Mouse (Mus musculus): ENCODE measurements at regions not wholly inside any gene's neighbourhood (a gene's known extent, or its start where the extent isn't known, plus 50 kb on each side); places are given as distances from the start of the nearest gene placed in this dataset.
"Not testable (repeated sequence)": the region's sequence is repeated elsewhere in the genome, so short reads cannot be mapped to it uniquely, and the experiment has no call there.

DNA sequence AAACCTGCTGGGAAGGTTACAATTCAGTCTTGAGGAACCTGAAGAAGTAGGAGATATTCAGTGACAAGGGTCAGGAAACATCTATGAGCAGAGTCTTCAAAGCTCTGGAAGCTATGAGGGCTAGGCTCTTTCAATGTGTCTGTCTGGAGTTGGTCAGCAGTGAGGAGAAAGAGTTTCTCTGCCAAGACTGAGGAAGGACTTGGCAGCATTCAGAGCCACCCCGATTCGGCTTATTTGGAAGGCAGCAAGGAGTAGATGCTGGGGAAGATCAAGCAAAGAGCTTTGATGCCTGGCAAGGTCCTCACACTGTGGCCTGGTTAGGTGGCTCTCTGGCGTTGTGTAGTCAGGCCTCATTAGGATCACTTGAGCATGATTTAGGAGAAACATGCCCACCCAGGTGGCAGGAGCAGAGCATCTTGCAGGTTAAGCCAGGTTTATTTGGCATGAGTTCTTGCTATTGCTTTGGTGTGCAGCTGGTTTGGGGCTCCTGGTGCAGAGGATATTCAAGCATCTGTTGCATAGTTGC is 145.2 kb upstream of the Ube2e1 start:
- DNase-seq (ENCODE audit: low spot score) (no peak), ATAC-seq (ENCODE audit: low read depth) (no peak)
- Histone ChIP-seq H3K27ac (replicated peaks; ENCODE audit: low read depth, low read length) (no peak overlapping the region), H3K4me3 (ENCODE audit: low read depth, low read length) (no peak overlapping the region), H3K4me2 (ENCODE audit: low read depth, low read length) (no peak overlapping the region), H3K4me1 (ENCODE audit: control insufficient read depth, insufficient read depth, low read length) (no peaks in the 10 kb centered on the region), H3K36me3 (ENCODE audit: control insufficient read depth, insufficient read depth, low read length) (no peaks in the 10 kb centered on the region), H3K9me3 (ENCODE audit: control insufficient read depth, low read length) (no peaks in the 10 kb centered on the region), H3K27me3 (replicated peaks; ENCODE audit: control insufficient read depth, insufficient read depth, low read length) (no peaks in the 10 kb centered on the region), H3K9ac (ENCODE audit: low read depth, low read length) (no peak overlapping the region)
- 77% methylated on average over 3 of the region's 3 CpGs for WGBS

DNA sequence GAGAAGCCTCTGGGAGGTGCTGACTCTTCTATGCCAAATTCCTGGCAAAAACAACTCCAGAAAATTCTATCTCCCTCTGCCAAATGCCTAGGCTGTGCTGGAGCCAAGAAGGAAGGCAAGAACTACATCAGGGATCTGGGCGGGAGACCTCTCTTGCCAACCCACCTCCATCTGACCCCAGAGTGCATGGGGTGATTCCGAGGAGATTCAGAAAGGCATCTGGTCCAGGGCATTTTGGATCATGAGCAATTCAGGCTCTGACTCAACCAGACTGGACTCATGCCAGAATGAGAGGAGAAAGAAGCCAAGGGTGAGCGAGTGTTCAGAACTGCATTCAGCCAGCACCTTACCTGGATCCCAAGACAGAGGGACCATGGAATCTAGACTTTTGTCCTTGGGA is 137.0 kb upstream of the Ube2e1 start:
- DNase-seq (ENCODE audit: low spot score) (peak; percentile 38), ATAC-seq (ENCODE audit: low read depth) (no peak)
- WGBS = 62% methylated on average over 3 of the region's 3 CpGs

DNA sequence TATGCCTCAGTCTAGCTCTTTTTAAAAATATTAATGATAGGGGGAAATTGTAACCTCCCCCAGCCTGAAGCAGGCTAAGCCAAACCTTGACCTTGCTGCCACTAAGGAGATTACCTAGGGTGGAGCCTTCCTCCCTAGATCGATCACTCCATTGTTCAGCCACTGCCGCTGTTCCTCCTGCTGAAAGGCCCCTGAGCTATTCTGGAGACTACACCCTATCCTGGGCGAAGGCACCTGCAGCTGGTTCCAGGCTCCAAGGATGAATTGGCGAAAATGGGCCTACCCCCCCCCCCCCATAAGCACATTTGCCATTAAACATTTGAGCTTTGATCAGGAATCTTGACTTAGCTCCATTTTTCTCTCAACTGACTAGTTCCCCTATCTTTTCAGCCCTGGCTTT is 135.2 kb upstream of the Ube2e1 start:
- not testable (repeated sequence) for H3K9ac ChIP-seq (ENCODE audit: low read depth, low read length); H3K4me1 ChIP-seq (ENCODE audit: control insufficient read depth, insufficient read depth, low read length); H3K9me3 ChIP-seq (ENCODE audit: control insufficient read depth, low read length); H3K36me3 ChIP-seq (ENCODE audit: control insufficient read depth, insufficient read depth, low read length); H3K4me2 ChIP-seq (ENCODE audit: low read depth, low read length); H3K27ac ChIP-seq (replicated peaks; ENCODE audit: low read depth, low read length); DNase-seq (ENCODE audit: low spot score); H3K4me3 ChIP-seq (ENCODE audit: low read depth, low read length); ATAC-seq (ENCODE audit: low read depth); H3K27me3 ChIP-seq (replicated peaks; ENCODE audit: control insufficient read depth, insufficient read depth, low read length)
- 78% methylated on average over 3 of the region's 4 CpGs for WGBS

More for the DNA sequence above, 137.0 kb upstream of the Ube2e1 start:
- Histone ChIP-seq H3K9me3 (ENCODE audit: control insufficient read depth, low read length) (no peaks in the 10 kb centered on the region), H3K4me1 (ENCODE audit: control insufficient read depth, insufficient read depth, low read length) (no peaks in the 10 kb centered on the region), H3K36me3 (ENCODE audit: control insufficient read depth, insufficient read depth, low read length) (no peaks in the 10 kb centered on the region), H3K27ac (replicated peaks; ENCODE audit: low read depth, low read length) (no peak overlapping the region), H3K4me3 (ENCODE audit: low read depth, low read length) (no peak overlapping the region), H3K9ac (ENCODE audit: low read depth, low read length) (no peak overlapping the region), H3K4me2 (ENCODE audit: low read depth, low read length) (no peak overlapping the region), H3K27me3 (replicated peaks; ENCODE audit: control insufficient read depth, insufficient read depth, low read length) (no peaks in the 10 kb centered on the region)

DNA sequence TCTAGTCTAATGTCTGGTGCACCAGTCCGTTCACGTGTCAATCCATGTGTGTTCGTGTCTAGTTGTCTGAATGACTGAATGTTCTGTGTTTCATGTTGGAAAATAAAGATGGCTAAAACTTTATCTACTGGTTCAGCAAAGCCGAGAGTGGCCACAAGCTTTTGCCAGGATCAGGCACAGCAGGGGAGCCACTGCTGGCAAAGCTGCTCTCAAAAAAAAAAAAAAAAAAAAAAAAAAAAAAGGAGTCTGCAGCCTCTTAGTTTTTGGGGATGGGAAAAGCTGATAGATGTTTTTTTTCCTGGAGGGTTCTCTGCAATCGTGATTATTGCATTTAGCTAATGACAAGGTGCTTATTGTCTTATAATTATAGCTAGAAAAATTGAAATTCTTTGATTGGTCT is 132.5 kb upstream of the Ube2e1 start:
- 23% methylated on average over 5 of the region's 5 CpGs for WGBS
- not testable (repeated sequence) for H3K4me2 ChIP-seq (ENCODE audit: low read depth, low read length)

DNA sequence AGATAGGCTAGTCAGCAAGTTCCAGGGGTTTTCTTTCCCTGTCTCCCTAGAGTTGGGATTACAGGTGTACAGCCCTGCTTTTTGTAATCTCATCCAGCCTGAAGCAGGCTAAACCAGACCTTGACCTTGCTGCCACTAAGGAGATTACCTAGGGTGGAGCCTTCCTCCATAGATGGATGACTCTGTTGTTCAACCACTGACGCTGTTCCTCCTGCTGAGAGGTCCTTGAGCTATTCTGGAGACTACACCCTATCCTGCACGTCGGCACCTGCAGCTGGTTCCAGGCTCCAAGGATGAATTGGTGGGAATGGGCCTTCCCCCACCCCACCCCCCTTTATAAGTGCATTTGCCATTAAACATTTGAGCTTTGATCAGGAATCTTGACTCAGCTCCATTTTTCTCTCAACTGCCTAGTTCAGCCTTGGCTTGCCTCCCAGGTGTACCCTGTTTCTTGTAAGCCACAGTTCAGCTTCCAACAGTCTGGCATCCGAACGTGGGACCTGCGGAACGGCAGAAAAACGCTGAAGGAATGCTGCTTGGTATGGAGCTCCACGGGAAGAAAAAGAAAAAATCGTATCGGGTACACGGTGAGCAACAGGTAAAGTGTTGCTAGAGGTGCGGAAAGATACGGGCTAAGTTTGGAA is 131.7 kb upstream of the Ube2e1 start:
- ATAC-seq (ENCODE audit: low read depth) (no peak), DNase-seq (ENCODE audit: low spot score) (peak; percentile 54)
- 27% methylated on average over 14 of the region's 14 CpGs for WGBS
- Histone ChIP-seq H3K9me3 (ENCODE audit: control insufficient read depth, low read length) (no peaks in the 10 kb centered on the region), H3K36me3 (ENCODE audit: control insufficient read depth, insufficient read depth, low read length) (no peaks in the 10 kb centered on the region), H3K4me1 (ENCODE audit: control insufficient read depth, insufficient read depth, low read length) (no peaks in the 10 kb centered on the region), H3K9ac (ENCODE audit: low read depth, low read length) (no peak overlapping the region), H3K4me2 (ENCODE audit: low read depth, low read length) (peak overlapping the region; percentile 24; the same call in 1 of the 2 replicates), H3K27ac (replicated peaks; ENCODE audit: low read depth, low read length) (no peak overlapping the region), H3K27me3 (replicated peaks; ENCODE audit: control insufficient read depth, insufficient read depth, low read length) (no peaks in the 10 kb centered on the region), H3K4me3 (ENCODE audit: low read depth, low read length) (no peak overlapping the region)

More for the DNA sequence above, 132.5 kb upstream of the Ube2e1 start:
- not testable (repeated sequence) for H3K9me3 ChIP-seq (ENCODE audit: control insufficient read depth, low read length); H3K4me1 ChIP-seq (ENCODE audit: control insufficient read depth, insufficient read depth, low read length); H3K36me3 ChIP-seq (ENCODE audit: control insufficient read depth, insufficient read depth, low read length); H3K27me3 ChIP-seq (replicated peaks; ENCODE audit: control insufficient read depth, insufficient read depth, low read length); H3K4me3 ChIP-seq (ENCODE audit: low read depth, low read length); H3K27ac ChIP-seq (replicated peaks; ENCODE audit: low read depth, low read length); H3K9ac ChIP-seq (ENCODE audit: low read depth, low read length); ATAC-seq (ENCODE audit: low read depth); DNase-seq (ENCODE audit: low spot score)

DNA sequence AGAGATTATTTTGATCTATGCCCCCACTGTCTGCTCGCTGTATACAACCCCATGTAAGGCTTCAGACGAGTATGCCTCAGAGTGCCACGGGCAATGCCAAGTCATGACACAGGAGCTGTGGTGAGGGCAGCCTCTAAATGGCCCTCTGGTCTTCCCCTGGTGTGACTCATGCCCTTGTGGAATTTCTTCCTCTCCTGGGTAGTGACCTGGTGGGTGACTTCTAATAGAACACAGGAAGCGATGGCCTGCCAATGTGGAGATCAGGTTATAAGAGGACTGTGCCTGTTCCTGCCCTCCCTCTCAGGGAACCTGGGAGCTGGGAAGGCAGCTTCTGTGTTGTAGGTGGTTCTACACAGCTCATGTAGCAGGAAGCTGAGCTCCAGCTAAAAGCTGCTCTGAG is 130.7 kb upstream of the Ube2e1 start:
- Histone ChIP-seq H3K4me2 (ENCODE audit: low read depth, low read length) (no peak overlapping the region), H3K9ac (ENCODE audit: low read depth, low read length) (no peak overlapping the region), H3K9me3 (ENCODE audit: control insufficient read depth, low read length) (no peaks in the 10 kb centered on the region), H3K4me3 (ENCODE audit: low read depth, low read length) (no peak overlapping the region), H3K4me1 (ENCODE audit: control insufficient read depth, insufficient read depth, low read length) (no peaks in the 10 kb centered on the region), H3K27ac (replicated peaks; ENCODE audit: low read depth, low read length) (no peak overlapping the region), H3K36me3 (ENCODE audit: control insufficient read depth, insufficient read depth, low read length) (no peaks in the 10 kb centered on the region), H3K27me3 (replicated peaks; ENCODE audit: control insufficient read depth, insufficient read depth, low read length) (no peaks in the 10 kb centered on the region)
- WGBS = 70% methylated on average over 4 of the region's 4 CpGs
- no peak for ATAC-seq (ENCODE audit: low read depth)
- DNase-seq (ENCODE audit: low spot score) = no peak

DNA sequence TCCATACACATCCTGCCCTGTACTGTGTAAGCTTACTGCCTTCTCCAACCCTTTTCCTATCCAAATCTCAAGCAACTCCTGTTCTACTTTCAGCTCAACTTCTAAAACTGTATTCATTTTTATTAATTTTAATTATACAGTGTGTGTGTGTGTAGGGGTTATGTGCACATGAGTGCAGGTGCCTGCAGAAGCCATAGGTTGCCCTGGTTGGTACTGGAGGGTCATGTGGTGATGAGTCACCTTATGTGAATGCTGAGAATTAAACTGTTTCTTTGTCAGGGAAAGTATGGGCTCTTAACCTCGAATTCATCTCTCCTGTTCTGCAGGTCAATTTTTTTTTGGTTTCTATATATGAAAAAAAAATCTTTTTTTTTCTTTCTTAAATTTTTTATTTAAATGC is 117.0 kb upstream of the Ube2e1 start:
- DNase-seq (ENCODE audit: low spot score) (no peak), ATAC-seq (ENCODE audit: low read depth) (no peak)
- WGBS = 59% methylated on average over 1 of the region's 1 CpGs

DNA sequence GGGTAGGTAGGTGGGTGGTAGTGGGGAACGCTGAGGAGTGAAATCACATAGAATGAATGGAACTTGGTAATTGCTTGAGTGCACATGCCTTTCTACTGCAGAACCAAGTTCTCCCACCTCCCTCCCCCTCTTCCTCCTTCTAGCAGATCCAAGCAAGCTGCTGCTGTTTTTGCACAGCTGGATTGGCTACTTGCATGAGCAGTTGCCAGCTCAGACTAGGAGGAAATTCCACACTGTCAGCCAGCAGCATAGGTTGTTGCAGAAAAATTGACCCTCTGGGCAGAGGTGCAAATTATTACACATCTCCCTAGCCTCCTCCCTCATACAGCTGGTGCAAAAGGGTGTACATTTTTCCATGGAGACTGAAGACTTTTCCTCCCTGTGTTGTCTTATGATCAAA is 112.8 kb upstream of the Ube2e1 start:
- H3K4me3 ChIP-seq (ENCODE audit: low read depth, low read length) = no peak overlapping the region
- WGBS = 80% methylated on average over 1 of the region's 1 CpGs
- H3K27ac ChIP-seq (replicated peaks; ENCODE audit: low read depth, low read length) = no peak overlapping the region
- H3K9ac ChIP-seq (ENCODE audit: low read depth, low read length) = no peak overlapping the region
- H3K4me2 ChIP-seq (ENCODE audit: low read depth, low read length) = no peak overlapping the region
- no peaks in the 10 kb centered on the region for H3K27me3 ChIP-seq (replicated peaks; ENCODE audit: control insufficient read depth, insufficient read depth, low read length)
- H3K9me3 ChIP-seq (ENCODE audit: control insufficient read depth, low read length) = no peaks in the 10 kb centered on the region
- no peak for DNase-seq (ENCODE audit: low spot score)
- no peaks in the 10 kb centered on the region for H3K36me3 ChIP-seq (ENCODE audit: control insufficient read depth, insufficient read depth, low read length)
- ATAC-seq (ENCODE audit: low read depth) = no peak
- no peaks in the 10 kb centered on the region for H3K4me1 ChIP-seq (ENCODE audit: control insufficient read depth, insufficient read depth, low read length)

More for the DNA sequence above, 117.0 kb upstream of the Ube2e1 start:
- Histone ChIP-seq H3K27me3 (replicated peaks; ENCODE audit: control insufficient read depth, insufficient read depth, low read length) (no peaks in the 10 kb centered on the region), H3K9ac (ENCODE audit: low read depth, low read length) (no peak overlapping the region), H3K27ac (replicated peaks; ENCODE audit: low read depth, low read length) (no peak overlapping the region), H3K4me3 (ENCODE audit: low read depth, low read length) (no peak overlapping the region), H3K4me1 (ENCODE audit: control insufficient read depth, insufficient read depth, low read length) (no peaks in the 10 kb centered on the region), H3K36me3 (ENCODE audit: control insufficient read depth, insufficient read depth, low read length) (no peaks in the 10 kb centered on the region), H3K4me2 (ENCODE audit: low read depth, low read length) (no peak overlapping the region), H3K9me3 (ENCODE audit: control insufficient read depth, low read length) (no peaks in the 10 kb centered on the region)

DNA sequence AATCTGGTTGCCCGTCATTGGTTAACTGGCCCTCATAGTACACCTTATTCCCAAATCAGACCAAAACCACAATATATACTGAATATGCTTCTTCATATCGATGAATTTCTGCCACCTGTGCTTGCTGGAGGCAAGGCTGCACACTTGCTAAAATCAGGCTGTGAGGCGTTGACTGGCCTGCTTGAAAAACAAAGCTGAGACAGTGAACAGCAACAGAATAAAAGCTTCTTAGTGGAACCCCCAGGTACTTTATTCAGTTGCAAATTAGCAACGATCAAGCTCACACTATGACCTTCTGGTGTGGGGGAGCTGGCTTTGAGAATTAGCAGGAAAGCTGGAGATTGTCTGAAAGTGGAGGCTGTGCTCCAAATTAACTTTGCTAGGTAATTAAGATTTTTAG is 97.3 kb upstream of the Ube2e1 start:
- 37% methylated on average over 4 of the region's 4 CpGs for WGBS
- not testable (repeated sequence) for H3K27ac ChIP-seq (replicated peaks; ENCODE audit: low read depth, low read length); H3K4me1 ChIP-seq (ENCODE audit: control insufficient read depth, insufficient read depth, low read length); H3K4me3 ChIP-seq (ENCODE audit: low read depth, low read length); H3K27me3 ChIP-seq (replicated peaks; ENCODE audit: control insufficient read depth, insufficient read depth, low read length); DNase-seq (ENCODE audit: low spot score); H3K4me2 ChIP-seq (ENCODE audit: low read depth, low read length); H3K9me3 ChIP-seq (ENCODE audit: control insufficient read depth, low read length); H3K9ac ChIP-seq (ENCODE audit: low read depth, low read length); H3K36me3 ChIP-seq (ENCODE audit: control insufficient read depth, insufficient read depth, low read length); ATAC-seq (ENCODE audit: low read depth)
